Mouse (Mus musculus): Measurements from ENCODE around the gene Drc1.

Drc1 gene

GRCm38 (mm10) chr5:30287106-30287882, 6.1 kb downstream of the Drc1 start:
- DNase-seq = no peak

GRCm38 (mm10) chr5:30340815-30341214, 59.6 kb downstream of the Drc1 start:
- DNase-seq = no peak

- no peak for DNase-seq
Measured at GRCm38 (mm10) chr5:30341601-30342365, 60.6 kb downstream of the Drc1 start.

- peak; percentile 21 for DNase-seq
Measured at GRCm38 (mm10) chr5:30342601-30343015, 61.4 kb downstream of the Drc1 start.

- peak; percentile 76 for DNase-seq
Measured at GRCm38 (mm10) chr5:30343107-30343506, 61.9 kb downstream of the Drc1 start.

- no peak for DNase-seq
Measured at GRCm38 (mm10) chr5:30343886-30344285, 62.7 kb downstream of the Drc1 start.

GRCm38 (mm10) chr5:30353605-30354004, 72.4 kb downstream of the Drc1 start:
- no peak for DNase-seq

- DNase-seq = no peak
Measured at GRCm38 (mm10) chr5:30355114-30355513, 73.9 kb downstream of the Drc1 start.

GRCm38 (mm10) chr5:30355559-30356159, 74.5 kb downstream of the Drc1 start:
- DNase-seq = peak; percentile 56

GRCm38 (mm10) chr5:30356647-30357046, 75.5 kb downstream of the Drc1 start:
- DNase-seq = no peak

GRCm38 (mm10) chr5:30358436-30359099, 77.4 kb downstream of the Drc1 start:
- no peak for DNase-seq

- no peak for DNase-seq
Measured at GRCm38 (mm10) chr5:30367405-30367804, 86.2 kb downstream of the Drc1 start.

GRCm38 (mm10) chr5:30369426-30369825, 88.2 kb downstream of the Drc1 start:
- no peak for DNase-seq

- DNase-seq = peak; percentile 26
Measured at GRCm38 (mm10) chr5:30382876-30383275, 101.7 kb downstream of the Drc1 start.

- no peak for DNase-seq
Measured at GRCm38 (mm10) chr5:30387726-30388125, 106.5 kb downstream of the Drc1 start.

GRCm38 (mm10) chr5:30389836-30390235, 108.6 kb downstream of the Drc1 start:
- no peak for DNase-seq

GRCm38 (mm10) chr5:30391473-30391872, 110.3 kb downstream of the Drc1 start:
- DNase-seq = peak; percentile 76

GRCm38 (mm10) chr5:30400521-30400920, 119.3 kb downstream of the Drc1 start:
- DNase-seq = no peak

- peak; percentile 45 for DNase-seq
Measured at GRCm38 (mm10) chr5:30401165-30401564, 120.0 kb downstream of the Drc1 start.

GRCm38 (mm10) chr5:30406876-30407275, 125.7 kb downstream of the Drc1 start:
- DNase-seq = peak; percentile 73

- DNase-seq = peak; percentile 51
Measured at GRCm38 (mm10) chr5:30411524-30411923, 130.3 kb downstream of the Drc1 start.

- DNase-seq = no peak
Measured at GRCm38 (mm10) chr5:30415381-30415780, 134.2 kb downstream of the Drc1 start.

- DNase-seq = no peak
Measured at GRCm38 (mm10) chr5:30415876-30416275, 134.7 kb downstream of the Drc1 start.

Data from retina, postnatal 1 day (tissue).